In genomic region chrX:139419867-139420266, GRCm38 (mm10) we compare ENCODE assay signal across 15 mouse cellular contexts.
DNase-seq lines count a peak whose midpoint lies in the region.
"Had no signal": no experiment of that assay in that cellular context is flagged by ENCODE, and none has a peak within 500 bp of the region (broad histone marks: within the 10 kb centered on the region; RNA-seq: fewer than 3 reads in every experiment).

No protein-coding gene starts in this region.

- intact Hi-C loops in gastrocnemius, postnatal 14 days (cut with DNase I; ENCODE audit: low total_unique reads): no loop called here

- peak; percentile 5 to 14 for DNase-seq in cerebellum, postnatal 25 days
- no peak for DNase-seq in cerebellum, adult 8-10 months
- DNase-seq in gastrocnemius, postnatal 25 days: peak; percentile 7
- DNase-seq in gastrocnemius, postnatal 14 days: no peak
- peak; percentile 1 for DNase-seq in kidney, postnatal 14 days
- DNase-seq in kidney, adult 18-20 months: no peak
- no peak for DNase-seq in c-Kit-positive CD71-positive TER-119-positive erythroid progenitor cells, embryonic 14.5 days (ENCODE audit: low spot score)
- DNase-seq: adrenal gland, postnatal 36 days; B cell, adult 2 months; gastrocnemius, postnatal 10 days; lung, adult 18-20 months; lung, postnatal 10 days; right cerebral cortex, adult 18-20 months; right cerebral cortex, postnatal 4 days; thymus, postnatal 25 days had no signal

Comparison
In these comparisons a context has a peak if more than half of its experiments do, and no peak if none do; other contexts are left out.
1. DNase-seq: peak in cerebellum, postnatal 25 days (2 of 2), gastrocnemius, postnatal 25 days (single experiment) and kidney, postnatal 14 days (single experiment); none in cerebellum, adult 8-10 months (single experiment), gastrocnemius, postnatal 14 days (single experiment), kidney, adult 18-20 months (single experiment) and c-Kit-positive CD71-positive TER-119-positive erythroid progenitor cells, embryonic 14.5 days (single experiment).